ENCODE assay signal across 8 mouse cellular contexts in the genomic region with DNA sequence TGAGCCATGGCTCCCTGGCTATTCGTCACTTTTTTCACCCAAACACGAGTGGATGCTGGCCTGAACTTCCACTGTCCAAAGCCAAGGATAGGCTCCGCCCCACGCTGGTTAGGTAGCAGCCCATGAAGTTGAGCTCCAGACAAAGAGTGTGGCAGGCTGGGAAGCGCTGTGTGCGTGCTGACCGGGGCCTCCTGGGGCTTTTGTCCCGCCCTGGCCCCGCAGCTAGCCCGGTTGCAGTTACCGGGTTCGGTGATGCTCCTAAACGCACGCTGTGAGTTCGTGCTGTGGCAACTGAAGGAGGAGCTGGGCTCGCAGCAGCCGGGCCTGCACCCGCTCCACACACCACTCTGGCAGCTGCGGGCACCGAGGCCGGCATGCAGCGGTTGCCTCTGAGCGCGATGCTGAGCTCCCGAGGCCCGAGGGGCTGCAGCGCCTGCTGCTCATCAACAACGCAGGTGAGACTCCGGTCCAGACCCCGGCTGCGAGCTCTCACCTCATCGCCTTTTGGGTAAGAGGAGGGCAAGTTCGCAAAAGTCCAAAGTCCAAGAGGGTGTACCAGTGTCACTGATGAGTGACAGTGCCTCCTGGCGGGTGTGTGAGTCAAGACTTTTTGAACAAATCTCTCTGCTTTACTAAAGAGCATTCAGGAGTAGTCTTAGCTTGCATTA. TPM values are rescaled to one million over a fixed set of nuclear protein-coding genes. Genes with fewer than 3 reads are reported as not detected.
A peak's percentile ranks its signal among the peaks of the same experiment; 100 is the strongest.
DNase-seq lines count a peak whose midpoint lies in the region; ATAC-seq and TF ChIP-seq lines count a peak whose summit lies in the region.

No protein-coding gene starts in this region.

- no peaks in the 10 kb centered on the region for H3K9me3 ChIP-seq in liver, embryonic 12.5 days (replicated peaks)

- H3K27ac ChIP-seq in bone marrow macrophage, adult 2 months (ENCODE audit: insufficient read depth, low read depth, low read length): no peak overlapping the region
- no peak overlapping the region for H3K27ac ChIP-seq in liver, embryonic 12.5 days

- peak overlapping the region; percentile 34; the same call in 1 of the 2 replicates for H3K4me3 ChIP-seq in bone marrow macrophage, adult 2 months (ENCODE audit: insufficient read depth, low read length)
- peak overlapping the region; percentile 40 for H3K4me3 ChIP-seq in liver, embryonic 12.5 days

- TF ChIP-seq POLR2A in bone marrow macrophage, adult 2 months (IDR thresholded peaks at IDR 0.05; ENCODE audit: borderline replicate concordance, low read depth, low read length): no peak

- peaks cover 16% of the 10 kb centered on the region for H3K27me3 ChIP-seq in liver, embryonic 12.5 days (replicated peaks)

- peaks cover 11% of the 10 kb centered on the region for H3K4me1 ChIP-seq in bone marrow macrophage, adult 2 months (ENCODE audit: control insufficient read depth, insufficient read depth, low read length)
- peaks cover 13% of the 10 kb centered on the region; the same call in 1 of the 2 replicates for H3K4me1 ChIP-seq in liver, embryonic 12.5 days

- peak overlapping the region; percentile 67 for H3K4me2 ChIP-seq in liver, embryonic 12.5 days

- H3K36me3 ChIP-seq in liver, embryonic 12.5 days: no peaks in the 10 kb centered on the region

- peak; percentile 24; the same call in 1 of the 2 replicates for ATAC-seq in frontal cortex, adult (ENCODE audit: low TSS enrichment)
- peak; percentile 23; the same call in 1 of the 2 replicates for ATAC-seq in liver, embryonic 12.5 days

- H3K9ac ChIP-seq in liver, embryonic 12.5 days: no peak overlapping the region

- whole genome bisulfite sequencing in liver, embryonic 12.5 days (ENCODE audit: insufficient replicate concordance): 4% methylated on average over 34 of the region's 34 CpGs

- peak; percentile 31; the same call in 1 of the 2 replicates for TF ChIP-seq CTCF in bone marrow macrophage, adult 2 months (IDR thresholded peaks at IDR 0.05; ENCODE audit: low read depth, low read length)

- DNase-seq in frontal cortex, adult 2 months (ENCODE audit: extremely low spot score in 1 of 2, low spot score in 1 of 2): no peak
- peak; percentile 58 for DNase-seq in gastrocnemius, postnatal 10 days
- DNase-seq in induced T-regulatory cell, adult 2 months (ENCODE audit: low read depth): peak; percentile 58
- DNase-seq in natural killer cell, adult 2 months (ENCODE audit: low spot score in 2 of 2): peak; percentile 45 to 50
- DNase-seq in layer of hippocampus, adult 9-11 months: no peak

RNA-seq across cellular contexts. Expression of gene Spr, which starts 17.4 kb away (rescaled TPM):
- 14.5 and 17.8 TPM in 2 replicates for polyA plus RNA-seq in frontal cortex, adult 2 months (2012; rRNA removed)
- 26.6 and 32.9 TPM in 2 replicates for polyA plus RNA-seq in bone marrow macrophage, adult 2 months (2012; ENCODE audit: insufficient read depth, insufficient read length, missing spikeins)
- 10 to 100 TPM; 20.0 to 22.2 TPM for total RNA-seq in gastrocnemius, postnatal 10 days (2021)
- 31.9 and 32.3 TPM in 2 replicates for polyA plus RNA-seq in liver, embryonic 12.5 days (2016; fragmentation: Nextera tagmentation; extraction: Ambion mirVana)

RNA-seq across cellular contexts. Expression of gene Emx1, which starts 32.2 kb away (rescaled TPM):
- 25.4 and 26.9 TPM in 2 replicates for polyA plus RNA-seq in frontal cortex, adult 2 months (2012; rRNA removed)
- not detected in 2 replicates for polyA plus RNA-seq in bone marrow macrophage, adult 2 months (2012; ENCODE audit: insufficient read depth, insufficient read length, missing spikeins)
- total RNA-seq in gastrocnemius, postnatal 10 days (2021): not detected
- not detected in 2 replicates for polyA plus RNA-seq in liver, embryonic 12.5 days (2016; fragmentation: Nextera tagmentation; extraction: Ambion mirVana)

Comparison
In these comparisons a context has a peak if more than half of its experiments do, and no peak if none do; other contexts are left out.
1. DNase-seq: peak in gastrocnemius, postnatal 10 days (single experiment), induced T-regulatory cell, adult 2 months (single experiment) and natural killer cell, adult 2 months (2 of 2); none in frontal cortex, adult 2 months (0 of 2) and layer of hippocampus, adult 9-11 months (single experiment).
2. RNA of gene Emx1, which starts 32.2 kb away (polyA plus RNA-seq): 25.4 to 26.9 TPM in frontal cortex, adult 2 months; not detected in liver, embryonic 12.5 days and not detected in bone marrow macrophage, adult 2 months; every median in the first group is over 10 times any median in the second.